Mouse (Mus musculus) heart, postnatal 0 days (tissue): ENCODE data around the gene Kcnn3. TPM values are rescaled to one million over a fixed set of nuclear protein-coding genes. Genes with fewer than 3 reads are reported as not detected.

Source experiments
- ATAC-seq: fragments of 200-750 bp; cut with Nextera tagmentation; 2 replicates; pipeline ENCODE4 v1.8.0; 2017; ENCODE audit warnings: low read depth, moderate number of reproducible peaks, moderate library complexity; ENCODE audit not compliant: insufficient read depth
- DNase-seq: peaks from one replicate; pipeline ENCODE4 v3.0.0-alpha.2; 2016; ENCODE audit warnings: low spot score
- H3K27ac ChIP-seq: fragments of 300-500 bp; sonication (generic); 2 replicates; pipeline ENCODE4 v1.5.1; 2014; ENCODE audit warnings: low read depth, mild to moderate bottlenecking
- H3K27me3 ChIP-seq: fragments of 300-500 bp; sonication (generic); 2 replicates; pipeline ENCODE4 v1.6.1; 2014; ENCODE audit warnings: low read length, mixed read lengths; ENCODE audit not compliant: control insufficient read depth, insufficient read depth
- H3K36me3 ChIP-seq: fragments of 300-500 bp; sonication (generic); replicated peaks from 2 replicates; pipeline ENCODE4 v1.6.1; 2014; ENCODE audit warnings: low read length, mixed read lengths; ENCODE audit not compliant: control insufficient read depth, insufficient read depth
- H3K4me1 ChIP-seq: fragments of 300-500 bp; sonication (generic); 2 replicates; pipeline ENCODE4 v1.6.1; 2014; ENCODE audit warnings: antibody characterized with exemption; ENCODE audit not compliant: control insufficient read depth, insufficient read depth
- H3K4me2 ChIP-seq: fragments of 300-500 bp; sonication (generic); 2 replicates; pipeline ENCODE4 v1.6.1; 2014; ENCODE audit warnings: low read depth, mild to moderate bottlenecking, low read length, moderate library complexity
- H3K4me3 ChIP-seq: fragments of 300-500 bp; sonication (generic); 2 replicates; pipeline ENCODE4 v1.5.1; 2014; ENCODE audit warnings: low read depth, low read length
- H3K9ac ChIP-seq: fragments of 300-500 bp; sonication (generic); replicated peaks from 2 replicates; pipeline ENCODE4 v1.6.1; 2014; ENCODE audit warnings: low read depth, low read length, mixed read lengths
- H3K9me3 ChIP-seq: fragments of 300-500 bp; sonication (generic); replicated peaks from 2 replicates; pipeline ENCODE4 v1.6.1; 2016; ENCODE audit warnings: low read length; ENCODE audit not compliant: control insufficient read depth
- CTCF ChIP-seq: IDR thresholded peaks from 2 replicates; pipeline ENCODE4 v1.5.1; 2016; ENCODE audit warnings: antibody characterized with exemption, control low read depth, low read depth
- EP300 ChIP-seq: IDR thresholded peaks from 2 replicates; pipeline ENCODE4 v1.6.1; 2016; ENCODE audit warnings: antibody characterized with exemption, low read depth
- WGBS: fragments of 180-500 bp; shearing (Covaris S2); extraction: QIAGEN DNeasy Blood & Tissue Kit; methylation state at CpG from one replicate; pipeline ENCODE4 v1.1.7; 2014; 5-methylcytosine and 5-hydroxymethylcytosine counted together
- polyA plus RNA-seq: library from polyadenylated mRNA; unstranded; fragments of >200 nt; fragmentation: Nextera tagmentation; extraction: Ambion mirVana; gene quantifications from 2 replicates; pipeline ENCODE4 v1.2.1, GENCODE M21; 2015
- total RNA-seq: library from RNA; depleted of rRNA; stranded (reverse); fragments of >200 nt; gene quantifications from 2 replicates; pipeline ENCODE4 v1.2.3, GENCODE M21; 2014; ENCODE audit warnings: low replicate concordance

Kcnn3 gene
- total and polyA plus RNA-seq, 2 experiments from 2014 or later, result 1.5 to 4.7 TPM

- H3K9ac ChIP-seq, result no peak overlapping the region
- no peaks in the 10 kb centered on the region for H3K27me3 ChIP-seq
- H3K9me3 ChIP-seq, result no peaks in the 10 kb centered on the region
- no peak overlapping the region for H3K4me3 ChIP-seq
- no peaks in the 10 kb centered on the region for H3K36me3 ChIP-seq
- H3K4me2 ChIP-seq, result no peak overlapping the region
- no peak overlapping the region for H3K27ac ChIP-seq
- H3K4me1 ChIP-seq, result no peaks in the 10 kb centered on the region
- TF ChIP-seq EP300, result no peak
- TF ChIP-seq CTCF, result no peak
- no peak for DNase-seq
- ATAC-seq, result no peak
- WGBS, result 26% methylated on average over 5 of the region's 5 CpGs
Measured at GRCm38 (mm10) chr3:89546951-89547350, 27.0 kb downstream of the Kcnn3 start.

- TF ChIP-seq EP300, result no peak
- no peak for TF ChIP-seq CTCF
Measured at GRCm38 (mm10) chr3:89548805-89549204, 28.8 kb downstream of the Kcnn3 start.

GRCm38 (mm10) chr3:89549488-89549887 lies 29.5 kb downstream of the Kcnn3 start:
- Histone ChIP-seq H3K4me2 (no peak overlapping the region), H3K27ac (no peak overlapping the region), H3K4me3 (no peak overlapping the region), H3K4me1 (no peaks in the 10 kb centered on the region), H3K36me3 (no peaks in the 10 kb centered on the region), H3K27me3 (no peaks in the 10 kb centered on the region), H3K9me3 (no peaks in the 10 kb centered on the region), H3K9ac (no peak overlapping the region)
- TF ChIP-seq CTCF (no peak), EP300 (no peak)
- 36% methylated on average over 4 of the region's 4 CpGs for WGBS
- DNase-seq, result no peak
- ATAC-seq, result no peak; the same call in 1 of the 2 replicates

More at GRCm38 (mm10) chr3:89548805-89549204, 28.8 kb downstream of the Kcnn3 start:
- no peak overlapping the region for H3K4me2 ChIP-seq
- H3K4me3 ChIP-seq, result no peak overlapping the region
- no peaks in the 10 kb centered on the region for H3K9me3 ChIP-seq
- DNase-seq (no peak), ATAC-seq (no peak)
- no peak overlapping the region for H3K9ac ChIP-seq
- no peaks in the 10 kb centered on the region for H3K27me3 ChIP-seq
- no peaks in the 10 kb centered on the region for H3K4me1 ChIP-seq
- no peak overlapping the region for H3K27ac ChIP-seq
- H3K36me3 ChIP-seq, result no peaks in the 10 kb centered on the region
- WGBS, result 77% methylated on average over 2 of the region's 2 CpGs

GRCm38 (mm10) chr3:89551880-89552279 lies 31.9 kb downstream of the Kcnn3 start:
- TF ChIP-seq CTCF (no peak), EP300 (no peak)
- H3K4me1 ChIP-seq, result no peaks in the 10 kb centered on the region
- H3K27me3 ChIP-seq, result no peaks in the 10 kb centered on the region
- WGBS, result 73% methylated on average over 2 of the region's 2 CpGs
- DNase-seq (no peak), ATAC-seq (no peak)
- no peak overlapping the region for H3K9ac ChIP-seq
- H3K36me3 ChIP-seq, result no peaks in the 10 kb centered on the region
- no peak overlapping the region for H3K4me3 ChIP-seq
- H3K27ac ChIP-seq, result no peak overlapping the region
- no peaks in the 10 kb centered on the region for H3K9me3 ChIP-seq
- H3K4me2 ChIP-seq, result no peak overlapping the region

- Histone ChIP-seq H3K4me3 (no peak overlapping the region), H3K9me3 (no peaks in the 10 kb centered on the region), H3K4me1 (no peaks in the 10 kb centered on the region), H3K9ac (no peak overlapping the region), H3K27me3 (no peaks in the 10 kb centered on the region), H3K36me3 (no peaks in the 10 kb centered on the region), H3K27ac (no peak overlapping the region), H3K4me2 (no peak overlapping the region)
- WGBS, result 79% methylated on average over 8 of the region's 8 CpGs
- DNase-seq, result no peak
- TF ChIP-seq CTCF (no peak), EP300 (no peak)
- ATAC-seq, result no peak
Measured at GRCm38 (mm10) chr3:89553432-89553831, 33.5 kb downstream of the Kcnn3 start.

GRCm38 (mm10) chr3:89553946-89554345 lies 34.0 kb downstream of the Kcnn3 start:
- WGBS, result 69% methylated on average over 4 of the region's 4 CpGs
- H3K4me1 ChIP-seq, result no peaks in the 10 kb centered on the region
- no peak for TF ChIP-seq CTCF
- TF ChIP-seq EP300, result no peak
- H3K4me2 ChIP-seq, result no peak overlapping the region
- H3K27me3 ChIP-seq, result no peaks in the 10 kb centered on the region
- H3K27ac ChIP-seq, result no peak overlapping the region
- H3K4me3 ChIP-seq, result no peak overlapping the region
- H3K9ac ChIP-seq, result no peak overlapping the region
- ATAC-seq (no peak), DNase-seq (no peak)
- H3K9me3 ChIP-seq, result no peaks in the 10 kb centered on the region
- no peaks in the 10 kb centered on the region for H3K36me3 ChIP-seq
